Mouse (Mus musculus) embryonic facial prominence, embryonic 11.5 days (tissue): ENCODE data around the gene Ethe1. TPM values are rescaled to one million over a fixed set of nuclear protein-coding genes. Genes with fewer than 3 reads are reported as not detected.

ENCODE experiments used
- ATAC-seq: fragments of 200-750 bp; cut with Nextera tagmentation; replicated peaks from 2 replicates; pipeline ENCODE4 v1.8.0; 2017; ENCODE audit warnings: low read depth; ENCODE audit not compliant: insufficient number of reproducible peaks, low FRiP score, low TSS enrichment
- DNase-seq: peaks from one replicate; pipeline ENCODE4 v3.0.0-alpha.2; 2015; ENCODE audit warnings: low spot score
- H3K27ac ChIP-seq: fragments of 300-500 bp; sonication (generic); replicated peaks from 2 replicates; pipeline ENCODE4 v1.5.1; 2014; ENCODE audit warnings: mild to moderate bottlenecking, low read depth, low read length, control low read depth
- H3K27me3 ChIP-seq: fragments of 300-500 bp; sonication (generic); 2 replicates; pipeline ENCODE4 v1.6.1; 2014; ENCODE audit warnings: mild to moderate bottlenecking, low read length, moderate library complexity, mixed read lengths; ENCODE audit not compliant: control insufficient read depth, insufficient read depth
- H3K36me3 ChIP-seq: fragments of 300-500 bp; sonication (generic); replicated peaks from 2 replicates; pipeline ENCODE4 v1.6.1; 2014; ENCODE audit warnings: low read depth, mild to moderate bottlenecking, low read length, moderate library complexity, mixed read lengths; ENCODE audit not compliant: control insufficient read depth, insufficient read depth
- H3K4me1 ChIP-seq: fragments of 300-500 bp; sonication (generic); 2 replicates; pipeline ENCODE4 v1.6.1; 2014; ENCODE audit warnings: low read length, mixed read lengths; ENCODE audit not compliant: control insufficient read depth, insufficient read depth
- H3K4me2 ChIP-seq: fragments of 300-500 bp; sonication (generic); 2 replicates; pipeline ENCODE4 v1.6.1; 2014; ENCODE audit warnings: low read depth, mild to moderate bottlenecking, control low read depth, low read length, moderate library complexity
- H3K4me3 ChIP-seq: fragments of 300-500 bp; sonication (generic); 2 replicates; pipeline ENCODE4 v1.5.1; 2014; ENCODE audit warnings: low read depth, low read length, control low read depth
- H3K9ac ChIP-seq: fragments of 300-500 bp; sonication (generic); replicated peaks from 2 replicates; pipeline ENCODE4 v1.6.1; 2014; ENCODE audit warnings: mild to moderate bottlenecking, control low read depth, low read length
- H3K9me3 ChIP-seq: fragments of 300-500 bp; sonication (generic); replicated peaks from 2 replicates; pipeline ENCODE4 v1.6.1; 2016; ENCODE audit warnings: mild to moderate bottlenecking, low read length, inconsistent platforms, mixed read lengths; ENCODE audit not compliant: control insufficient read depth
- WGBS: fragments of 180-500 bp; shearing (Covaris S2); extraction: QIAGEN DNeasy Blood & Tissue Kit; methylation state at CpG from one replicate; pipeline ENCODE4 v1.1.7; 2014; 5-methylcytosine and 5-hydroxymethylcytosine counted together
- polyA plus RNA-seq: library from polyadenylated mRNA; unstranded; fragments of >200 nt; fragmentation: Nextera tagmentation; extraction: Ambion mirVana; gene quantifications from 2 replicates; pipeline ENCODE4 v1.2.1, GENCODE M21; 2014

Gene Ethe1
- polyA plus RNA-seq, 1 experiment from 2014 or later, result 24.4 TPM

DNA sequence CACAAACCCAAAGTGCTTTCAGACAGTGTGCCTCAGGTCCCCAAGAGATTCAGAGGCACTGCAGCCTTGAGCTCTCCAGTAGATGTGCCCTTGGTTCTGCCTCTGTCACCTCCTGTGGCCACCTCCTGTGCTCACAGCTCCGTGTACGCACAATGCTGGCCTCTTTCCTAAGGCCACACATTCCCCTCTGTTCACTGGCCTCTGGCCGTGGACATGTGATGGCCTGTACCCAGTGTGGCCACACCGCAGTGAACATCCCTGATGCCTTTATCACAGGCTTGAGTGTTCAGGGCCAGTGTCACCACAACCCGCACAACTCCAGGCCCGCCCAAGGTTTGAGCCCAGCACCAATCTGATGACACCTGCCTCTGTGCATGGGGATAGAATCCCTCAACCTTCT, 2.5 kb upstream of the Ethe1 start:
- no peak overlapping the region for H3K27ac ChIP-seq
- H3K4me1 ChIP-seq, result no peaks in the 10 kb centered on the region
- H3K9ac ChIP-seq, result no peak overlapping the region
- 90% methylated on average over 6 of the region's 6 CpGs for WGBS
- H3K4me3 ChIP-seq, result no peak overlapping the region
- H3K4me2 ChIP-seq, result no peak overlapping the region
- ATAC-seq, result 0 out of 2 replicates have a peak, but pooled peaks have one; percentile 31
- H3K36me3 ChIP-seq, result no peaks in the 10 kb centered on the region
- no peaks in the 10 kb centered on the region for H3K9me3 ChIP-seq
- peaks cover 25% of the 10 kb centered on the region for H3K27me3 ChIP-seq
- DNase-seq, result no peak

DNA sequence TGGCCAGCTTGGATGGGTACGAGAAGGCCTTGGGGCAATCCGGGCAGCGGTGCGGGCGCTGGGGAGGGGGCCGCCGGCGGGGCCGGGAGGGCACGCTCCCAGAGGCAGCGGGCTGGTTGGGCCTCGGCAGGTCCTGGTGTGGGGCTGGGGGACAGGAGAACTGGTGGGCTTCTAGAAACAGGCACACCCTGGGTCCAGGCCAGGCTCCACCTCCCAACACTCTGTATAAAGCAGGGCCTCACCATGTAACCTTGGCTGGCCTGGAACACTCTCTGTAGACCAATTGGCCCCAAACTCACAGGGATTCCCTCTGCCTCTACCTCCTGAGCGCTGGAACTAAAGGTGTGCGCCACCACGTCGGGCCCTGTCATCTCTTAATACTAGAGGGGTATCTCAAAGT, 1.3 kb upstream of the Ethe1 start:
- Histone ChIP-seq H3K27me3 (peaks cover 25% of the 10 kb centered on the region), H3K4me3 (no peak overlapping the region), H3K4me2 (0 out of 2 replicates have a peak overlapping the region, but pooled peaks have one; percentile 13), H3K27ac (no peak overlapping the region), H3K9me3 (no peaks in the 10 kb centered on the region), H3K4me1 (no peaks in the 10 kb centered on the region), H3K36me3 (no peaks in the 10 kb centered on the region), H3K9ac (no peak overlapping the region)
- 30% methylated on average over 15 of the region's 16 CpGs for WGBS
- DNase-seq (no peak), ATAC-seq (no peak; the same call in 1 of the 2 replicates)

DNA sequence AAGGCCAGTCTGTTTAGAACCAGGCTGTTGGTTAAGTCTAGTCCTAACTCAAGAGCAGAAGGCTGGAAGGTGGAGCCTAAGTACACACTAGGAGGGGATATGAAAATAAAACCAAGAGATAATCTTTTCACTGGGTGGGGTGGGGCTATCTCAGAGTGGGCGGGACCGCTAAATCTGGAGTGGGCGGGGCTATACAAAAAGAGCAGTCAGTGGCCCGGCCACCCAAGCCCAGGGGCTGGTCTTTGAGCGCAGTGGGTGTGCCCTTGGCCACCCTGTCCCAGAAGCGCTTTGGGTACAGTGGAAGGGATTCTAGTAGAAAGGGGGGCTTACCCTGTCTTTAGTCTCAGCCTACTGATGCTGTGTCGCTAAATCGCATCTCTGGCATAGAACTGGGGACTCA, 515 bp upstream of the Ethe1 start:
- H3K27me3 ChIP-seq, result peaks cover 25% of the 10 kb centered on the region
- DNase-seq (peak; percentile 25), ATAC-seq (peak; percentile 56)
- H3K9me3 ChIP-seq, result no peaks in the 10 kb centered on the region
- no peak overlapping the region for H3K27ac ChIP-seq
- peak overlapping the region; percentile 49 for H3K4me3 ChIP-seq
- 9% methylated on average over 8 of the region's 8 CpGs for WGBS
- H3K4me2 ChIP-seq, result peak overlapping the region; percentile 79
- H3K9ac ChIP-seq, result peak overlapping the region; percentile 70
- H3K4me1 ChIP-seq, result no peaks in the 10 kb centered on the region
- no peaks in the 10 kb centered on the region for H3K36me3 ChIP-seq

DNA sequence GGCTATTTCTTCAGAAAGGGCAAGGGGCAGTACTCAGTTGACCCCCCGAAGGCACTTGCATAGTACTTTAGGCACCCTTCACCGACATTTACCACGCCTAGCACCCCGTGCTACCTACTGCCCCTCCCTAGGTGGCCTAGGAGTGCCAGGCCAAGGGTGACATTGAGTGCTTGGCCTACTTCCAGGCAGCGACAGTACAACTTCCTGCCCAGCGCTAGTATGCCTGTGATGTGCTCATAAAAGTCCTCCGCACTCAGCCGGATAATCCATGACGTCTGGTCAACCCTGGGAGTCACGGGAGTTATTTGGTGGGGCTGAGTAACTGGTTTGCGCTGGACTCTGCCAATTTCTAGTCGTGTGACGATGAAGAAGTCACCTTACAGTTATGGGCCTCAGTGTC, 993 bp downstream of the Ethe1 start:
- no peaks in the 10 kb centered on the region for H3K36me3 ChIP-seq
- no peaks in the 10 kb centered on the region for H3K4me1 ChIP-seq
- no peak for ATAC-seq
- no peak overlapping the region for H3K4me2 ChIP-seq
- WGBS, result 89% methylated on average over 13 of the region's 13 CpGs
- H3K27ac ChIP-seq, result no peak overlapping the region
- DNase-seq, result no peak
- H3K27me3 ChIP-seq, result peaks cover 25% of the 10 kb centered on the region
- H3K4me3 ChIP-seq, result no peak overlapping the region
- H3K9me3 ChIP-seq, result no peaks in the 10 kb centered on the region
- no peak overlapping the region for H3K9ac ChIP-seq

DNA sequence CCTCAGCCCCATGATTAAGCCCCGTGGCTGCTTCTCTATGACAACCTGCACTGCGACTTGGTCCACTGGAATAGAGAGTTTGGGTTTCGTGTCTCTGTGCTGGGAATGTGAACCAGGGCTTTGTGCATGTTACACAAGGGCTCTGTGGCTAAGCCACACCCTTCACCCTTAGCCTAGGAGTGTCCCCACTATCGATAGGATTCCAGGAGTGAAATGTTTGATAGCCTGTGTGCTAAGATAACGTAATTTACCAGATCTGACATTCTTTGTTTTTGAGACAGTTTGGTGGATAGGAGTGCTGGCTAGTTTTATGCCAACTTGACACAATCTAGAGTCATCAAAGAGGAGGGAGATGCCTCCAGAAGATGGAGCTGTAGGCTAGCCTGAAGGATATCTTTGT, 4.4 kb downstream of the Ethe1 start:
- H3K4me1 ChIP-seq, result no peaks in the 10 kb centered on the region
- no peak for DNase-seq
- ATAC-seq, result no peak
- no peaks in the 10 kb centered on the region for H3K9me3 ChIP-seq
- H3K36me3 ChIP-seq, result no peaks in the 10 kb centered on the region
- H3K4me2 ChIP-seq, result no peak overlapping the region
- WGBS, result 66% methylated on average over 5 of the region's 5 CpGs
- H3K27me3 ChIP-seq, result peaks cover 5% of the 10 kb centered on the region
- H3K9ac ChIP-seq, result no peak overlapping the region
- H3K27ac ChIP-seq, result no peak overlapping the region
- H3K4me3 ChIP-seq, result no peak overlapping the region

DNA sequence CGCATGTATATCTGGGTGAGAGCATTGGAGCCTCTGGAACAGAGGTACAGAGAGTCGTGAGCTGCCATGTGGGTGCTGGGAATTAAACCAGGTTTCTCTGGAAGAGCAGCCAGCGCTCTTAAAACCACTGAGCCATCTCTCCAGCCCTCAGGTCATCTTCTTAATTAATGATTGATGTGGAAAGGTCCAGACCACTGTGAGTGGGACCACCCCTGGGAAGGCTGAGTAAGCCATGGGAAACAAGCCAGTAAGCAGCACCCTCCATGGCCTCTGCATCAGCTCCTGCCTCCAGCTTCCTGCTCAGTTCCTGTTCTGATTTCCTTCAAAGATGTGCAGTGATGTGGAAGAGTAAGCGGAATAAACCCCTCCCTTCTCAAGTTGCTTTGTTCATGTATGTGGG, 4.8 kb downstream of the Ethe1 start:
- H3K9ac ChIP-seq, result no peak overlapping the region

DNA sequence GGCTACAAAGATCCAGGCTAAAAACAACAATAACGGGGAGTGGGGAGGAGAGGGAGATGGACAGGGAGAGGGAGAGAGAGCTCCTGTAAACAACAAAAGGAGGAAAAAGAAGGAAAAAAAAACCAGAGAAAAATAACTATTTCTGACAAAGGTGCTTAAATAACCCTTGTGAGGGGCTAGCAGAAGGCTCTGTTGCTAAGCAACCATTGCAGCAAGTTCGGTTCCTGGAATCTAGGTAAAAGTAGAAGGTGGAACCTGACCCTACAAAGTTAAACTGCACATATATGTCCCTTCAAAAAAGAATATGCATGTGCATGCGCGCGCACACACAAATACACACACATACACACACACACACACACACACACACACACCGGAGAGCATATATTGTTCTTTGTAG, 5.4 kb downstream of the Ethe1 start:
- WGBS, result 80% methylated on average over 6 of the region's 6 CpGs
- Histone ChIP-seq H3K4me3 (no peak overlapping the region), H3K4me2 (no peak overlapping the region), H3K4me1 (no peaks in the 10 kb centered on the region), H3K9ac (no peak overlapping the region), H3K27me3 (0 out of 2 replicates have a peak, but pooled peaks cover 2% of the 10 kb centered on the region), H3K36me3 (no peaks in the 10 kb centered on the region), H3K27ac (no peak overlapping the region), H3K9me3 (no peaks in the 10 kb centered on the region)
- ATAC-seq (no peak), DNase-seq (no peak)

More for the DNA sequence above, 4.8 kb downstream of the Ethe1 start:
- H3K4me1 ChIP-seq, result no peaks in the 10 kb centered on the region
- ATAC-seq, result no peak
- no peak for DNase-seq
- H3K36me3 ChIP-seq, result no peaks in the 10 kb centered on the region
- 0 out of 2 replicates have a peak, but pooled peaks cover 2% of the 10 kb centered on the region for H3K27me3 ChIP-seq
- no peak overlapping the region for H3K27ac ChIP-seq
- WGBS, result 61% methylated on average over 4 of the region's 4 CpGs
- no peaks in the 10 kb centered on the region for H3K9me3 ChIP-seq
- H3K4me3 ChIP-seq, result no peak overlapping the region
- H3K4me2 ChIP-seq, result no peak overlapping the region

DNA sequence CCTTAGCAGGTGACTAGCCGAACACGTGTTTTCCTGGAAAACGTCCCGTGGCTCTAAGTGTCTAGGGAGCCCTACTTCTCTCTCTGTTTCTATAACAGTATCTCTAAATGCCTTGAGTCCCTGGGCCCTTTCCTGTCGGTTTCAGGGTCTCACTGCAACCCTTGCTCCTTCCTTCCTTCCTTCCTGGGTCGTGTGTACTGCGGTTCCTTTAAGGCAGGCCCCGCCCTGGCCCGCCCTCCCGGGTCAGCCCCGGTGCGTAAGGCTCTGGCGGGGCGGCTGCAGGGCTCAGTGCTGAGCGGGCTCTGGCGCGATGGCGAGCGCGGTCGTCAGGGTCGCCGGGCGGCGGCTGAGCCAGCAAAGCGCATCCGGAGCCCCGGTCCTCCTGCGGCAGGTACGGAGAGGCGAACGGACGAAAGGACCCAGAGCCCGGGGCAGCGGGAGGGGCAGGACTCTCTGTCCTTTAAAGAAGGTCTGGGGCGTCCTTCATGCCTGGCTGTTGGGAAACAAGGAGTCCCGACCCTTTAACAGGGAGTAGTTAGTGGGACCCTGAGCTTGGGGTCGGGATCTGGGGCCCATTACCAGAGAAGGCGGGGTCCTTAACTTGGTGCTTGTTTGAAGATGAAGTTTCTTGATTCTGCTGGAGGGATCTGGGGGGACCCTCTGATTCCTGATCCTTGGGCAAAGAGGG, 6.4 kb downstream of the Ethe1 start:
- Histone ChIP-seq H3K27me3 (0 out of 2 replicates have a peak, but pooled peaks cover 2% of the 10 kb centered on the region), H3K27ac (no peak overlapping the region), H3K4me3 (peak overlapping the region; percentile 66), H3K9ac (peak overlapping the region; percentile 74), H3K4me2 (peak overlapping the region; percentile 76), H3K36me3 (no peaks in the 10 kb centered on the region), H3K4me1 (no peaks in the 10 kb centered on the region), H3K9me3 (no peaks in the 10 kb centered on the region)
- 2% methylated on average over 39 of the region's 39 CpGs for WGBS
- ATAC-seq (peak; percentile 92), DNase-seq (peak; percentile 82)
